Mouse (Mus musculus) liver, embryonic 14.5 days (tissue): ENCODE measurements around the gene Grk2.

Experiments
- CTCF ChIP-seq: IDR thresholded peaks from 2 replicates; pipeline ENCODE4 v1.5.1; 2016; ENCODE audit warnings: antibody characterized with exemption, low read depth, control low read depth
- EP300 ChIP-seq: IDR thresholded peaks from 2 replicates; pipeline ENCODE4 v1.6.1; 2016; ENCODE audit warnings: antibody characterized with exemption, low read depth

- TF ChIP-seq CTCF, result no peak
- TF ChIP-seq EP300, result no peak
These were observed 2.4 kb downstream of the Grk2 start for GRCm38 (mm10) chr19:4303640-4303995.
